In the genomic region with DNA sequence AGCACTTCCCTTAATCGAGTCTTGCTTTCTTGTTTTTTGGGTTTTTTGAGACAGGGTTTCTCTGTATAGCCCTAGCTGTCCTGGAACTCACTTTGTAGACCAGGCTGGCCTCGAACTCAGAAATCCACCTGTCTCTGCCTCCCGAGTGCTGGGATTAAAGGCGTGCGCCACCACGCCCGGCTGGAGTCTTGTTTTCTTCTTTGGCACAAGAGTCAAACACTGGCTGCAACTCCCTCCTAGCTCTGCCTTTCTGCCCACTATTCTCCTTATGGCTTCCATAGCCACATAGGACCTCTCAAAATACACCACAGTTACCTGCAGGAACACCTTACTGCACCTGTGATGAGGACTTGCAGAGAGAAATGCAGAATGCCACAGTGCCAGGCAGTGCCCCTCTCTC, we compare ENCODE assay signal across 2 mouse cellular contexts.
DNase-seq lines count a peak whose midpoint lies in the region; ATAC-seq lines count a peak whose summit lies in the region.
"Not testable (repeated sequence)": the region's sequence is repeated elsewhere in the genome, so short reads cannot be mapped to it uniquely, and the experiment has no call there.

No protein-coding gene starts in this region.

- not testable (repeated sequence) for H3K4me2 ChIP-seq in midbrain, embryonic 11.5 days

- not testable (repeated sequence) for ATAC-seq in midbrain, embryonic 11.5 days (ENCODE audit: low FRiP score)

- not testable (repeated sequence) for H3K4me1 ChIP-seq in midbrain, embryonic 11.5 days (ENCODE audit: control insufficient read depth, insufficient read depth, low read length)

- not testable (repeated sequence) for H3K4me3 ChIP-seq in midbrain, embryonic 11.5 days (ENCODE audit: low read depth, low read length)

- WGBS in midbrain, embryonic 11.5 days, result 94% methylated on average over 7 of the region's 7 CpGs

- H3K36me3 ChIP-seq in midbrain, embryonic 11.5 days (ENCODE audit: control insufficient read depth, insufficient read depth, low read length), result not testable (repeated sequence)

- not testable (repeated sequence) for H3K27ac ChIP-seq in midbrain, embryonic 11.5 days (ENCODE audit: low read depth, low read length)

- not testable (repeated sequence) for H3K27me3 ChIP-seq in midbrain, embryonic 11.5 days (ENCODE audit: control insufficient read depth, insufficient read depth, low read length)

- DNase-seq in heart, adult 11 months, result peak; percentile 60
- DNase-seq in midbrain, embryonic 11.5 days (ENCODE audit: low spot score, missing footprints), result peak; percentile 51

- H3K9ac ChIP-seq in midbrain, embryonic 11.5 days (ENCODE audit: low read length), result not testable (repeated sequence)

- not testable (repeated sequence) for H3K9me3 ChIP-seq in midbrain, embryonic 11.5 days (ENCODE audit: control insufficient read depth, low read length)
